Mouse (Mus musculus) adrenal gland, postnatal 36 days (tissue): ENCODE data around the gene Spcs2. TPM values are rescaled to one million over a fixed set of nuclear protein-coding genes. Genes with fewer than 3 reads are reported as not detected.

Experiments used
- total RNA-seq, 2 experiments: library from RNA; stranded (reverse); gene quantifications; 2 replicates each; pipeline ENCODE4 v1.2.3; 2021

Gene Spcs2
- total RNA-seq, 2 experiments from 2014 or later: 181 to 214 TPM

Other genes starting within 250 kb of the Spcs2 start
- gene Tpbgl, start 236.4 kb downstream of the Spcs2 start, total RNA-seq: 10 to 100 TPM; 14.9 to 18.5 TPM
- 10 to 100 TPM; 18.3 to 27.4 TPM for gene Slco2b1, start 152.1 kb downstream of the Spcs2 start, total RNA-seq
- not detected for gene Olfr520, start 133.2 kb downstream of the Spcs2 start, total RNA-seq
- gene Olfr521, start 100.0 kb downstream of the Spcs2 start, total RNA-seq: not detected
- gene Neu3, start 35.0 kb downstream of the Spcs2 start, total RNA-seq: 1 to 10 TPM; 2.3 to 2.4 TPM
- 1 to 10 TPM in 1 of 2 experiments, under 1 TPM in 1; 0.33 to 5.5 TPM for gene Xrra1, start 4.3 kb downstream of the Spcs2 start, total RNA-seq
- gene Rnf169, start 117.0 kb upstream of the Spcs2 start, total RNA-seq: 10 to 100 TPM; 14.2 to 21.6 TPM
- gene Chrdl2, start 142.7 kb upstream of the Spcs2 start, total RNA-seq: not detected